Mouse (Mus musculus): ENCODE results near the gene 1700003H04Rik. TPM values are rescaled to one million over a fixed set of nuclear protein-coding genes. Genes with fewer than 3 reads are reported as not detected.

Gene 1700003H04Rik
- polyA plus RNA-seq (2014; fragmentation: Illumina TruSeq; extraction: RNeasy Lipid Tissue Mini Kit (QIAGEN cat#74804); ENCODE audit: low read depth, low replicate concordance), result not detected

GRCm38 (mm10) chr3:124581001-124581400, at the start of gene 1700003H04Rik:
1700003H04Rik (minus strand) TSS chr3:124581101.

Other genes with a start within 250 kb of the 1700003H04Rik start
- not detected for gene 1700006A11Rik, start 155.1 kb downstream of the 1700003H04Rik start, polyA plus RNA-seq (2014; fragmentation: Illumina TruSeq; extraction: RNeasy Lipid Tissue Mini Kit (QIAGEN cat#74804); ENCODE audit: low read depth, low replicate concordance)